Mouse (Mus musculus) heart, embryonic 15.5 days (tissue): ENCODE results near the gene Slc5a2. TPM values are rescaled to one million over a fixed set of nuclear protein-coding genes. Genes with fewer than 3 reads are reported as not detected.

Source experiments
- ATAC-seq: fragments of 200-750 bp; cut with Nextera tagmentation; replicated peaks from 2 replicates; pipeline ENCODE4 v1.8.0; 2017; ENCODE audit warnings: low read depth, moderate TSS enrichment; ENCODE audit not compliant: insufficient number of reproducible peaks, insufficient read depth, low FRiP score
- H3K27ac ChIP-seq: fragments of 300-500 bp; sonication (generic); 2 replicates; pipeline ENCODE4 v1.5.1; 2015; ENCODE audit warnings: mild to moderate bottlenecking, inconsistent platforms
- H3K27me3 ChIP-seq: fragments of 300-500 bp; sonication (generic); 2 replicates; pipeline ENCODE4 v1.6.1; 2015; ENCODE audit warnings: inconsistent platforms
- H3K36me3 ChIP-seq: fragments of 300-500 bp; sonication (generic); 2 replicates; pipeline ENCODE4 v1.6.1; 2015; ENCODE audit warnings: mild to moderate bottlenecking, inconsistent platforms
- H3K4me1 ChIP-seq: fragments of 300-500 bp; sonication (generic); replicated peaks from 2 replicates; pipeline ENCODE4 v1.6.1; 2015; ENCODE audit warnings: inconsistent platforms
- H3K4me2 ChIP-seq: fragments of 300-500 bp; sonication (generic); 2 replicates; pipeline ENCODE4 v1.6.1; 2015; ENCODE audit warnings: inconsistent platforms, mild to moderate bottlenecking, moderate library complexity
- H3K4me3 ChIP-seq: fragments of 300-500 bp; sonication (generic); 2 replicates; pipeline ENCODE4 v1.5.1; 2015; ENCODE audit warnings: mild to moderate bottlenecking, inconsistent platforms
- H3K9ac ChIP-seq: fragments of 300-500 bp; sonication (generic); 2 replicates; pipeline ENCODE4 v1.6.1; 2015; ENCODE audit warnings: mild to moderate bottlenecking, inconsistent platforms
- H3K9me3 ChIP-seq: fragments of 300-500 bp; sonication (generic); replicated peaks from 2 replicates; pipeline ENCODE4 v1.6.1; 2016; ENCODE audit warnings: inconsistent platforms
- WGBS: fragments of 180-500 bp; shearing (Covaris S2); methylation state at CpG from one replicate; pipeline ENCODE4 v1.1.7; 2015; ENCODE audit warnings: mixed read lengths; 5-methylcytosine and 5-hydroxymethylcytosine counted together
- polyA plus RNA-seq: library from polyadenylated mRNA; unstranded; fragments of >200 nt; fragmentation: Nextera tagmentation; extraction: Ambion mirVana; gene quantifications from 2 replicates; pipeline ENCODE4 v1.2.1, GENCODE M21; 2015

The Slc5a2 gene
- polyA plus RNA-seq, result not detected in 2 replicates

GRCm38 (mm10) chr7:128265411-128265810 is at the start of gene Slc5a2:
Gene Slc5a2 (plus strand): TSS chr7:128265657.
- no peak within 1 kb of the TSS for H3K4me3 ChIP-seq
- no peak within 1 kb of the TSS for H3K27ac ChIP-seq
- WGBS, result 79% methylated on average over 6 of the region's 6 CpGs
- no peak within 1 kb of the TSS for H3K9ac ChIP-seq
- no peaks in the 10 kb centered on the region for H3K9me3 ChIP-seq
- no peaks in the 10 kb centered on the region for H3K27me3 ChIP-seq
- peaks cover 4% of the 10 kb centered on the region for H3K4me1 ChIP-seq
- H3K4me2 ChIP-seq, result no peak within 1 kb of the TSS
- no peaks in the 10 kb centered on the region for H3K36me3 ChIP-seq
- no peak for ATAC-seq

DNA sequence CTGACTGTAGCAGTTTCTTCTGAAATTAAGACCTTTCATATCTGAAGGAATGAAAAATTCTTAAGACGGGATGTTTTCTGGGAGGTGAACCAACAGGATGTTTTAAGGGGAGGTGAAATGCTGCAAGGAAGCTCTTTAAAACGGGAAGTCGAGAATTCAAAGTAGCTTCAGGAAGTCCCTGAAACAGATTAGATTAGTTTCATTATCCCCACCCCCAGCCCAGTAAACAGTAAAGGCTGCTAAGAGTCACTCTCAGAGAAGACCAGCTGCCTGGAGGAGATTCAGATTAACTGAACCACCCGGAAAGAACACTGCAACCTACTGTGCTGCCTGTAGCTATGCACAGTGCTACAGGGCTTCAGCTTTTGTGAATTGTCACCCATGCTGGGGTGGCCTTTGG is 45.5 kb upstream of the Slc5a2 start:
- Histone ChIP-seq H3K4me2 (no peak overlapping the region), H3K27ac (no peak overlapping the region), H3K4me3 (no peak overlapping the region), H3K36me3 (no peaks in the 10 kb centered on the region), H3K27me3 (no peaks in the 10 kb centered on the region), H3K9me3 (no peaks in the 10 kb centered on the region), H3K9ac (no peak overlapping the region), H3K4me1 (no peaks in the 10 kb centered on the region)
- ATAC-seq, result no peak
- 57% methylated on average over 4 of the region's 4 CpGs for WGBS

DNA sequence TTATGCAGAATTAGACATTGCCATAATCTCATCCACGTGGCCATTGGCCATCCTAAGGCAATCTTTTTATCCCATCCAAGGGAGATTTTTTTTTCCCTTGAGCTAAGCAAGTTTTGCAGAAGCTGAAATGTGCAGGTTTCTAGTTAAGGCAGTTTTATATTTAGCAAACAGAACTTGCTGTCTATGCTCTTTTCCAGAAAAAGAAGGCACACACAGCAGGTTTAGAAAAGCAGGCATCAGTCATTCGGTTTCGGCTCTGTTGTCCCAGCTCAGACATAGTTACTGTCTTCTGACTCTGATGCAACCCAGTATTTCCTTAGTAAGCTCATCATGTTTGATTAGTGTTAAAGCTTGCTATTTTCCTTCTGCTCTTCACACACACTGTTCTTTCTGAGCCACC is 44.5 kb upstream of the Slc5a2 start:
- H3K4me2 ChIP-seq, result no peak overlapping the region
- H3K9ac ChIP-seq, result no peak overlapping the region
- H3K9me3 ChIP-seq, result no peaks in the 10 kb centered on the region
- H3K4me1 ChIP-seq, result no peaks in the 10 kb centered on the region
- H3K36me3 ChIP-seq, result no peaks in the 10 kb centered on the region
- WGBS, result 76% methylated on average over 3 of the region's 3 CpGs
- H3K27me3 ChIP-seq, result no peaks in the 10 kb centered on the region
- no peak overlapping the region for H3K27ac ChIP-seq
- ATAC-seq, result no peak
- H3K4me3 ChIP-seq, result no peak overlapping the region

GRCm38 (mm10) chr7:128231741-128232140 is 33.7 kb upstream of the Slc5a2 start:
- Histone ChIP-seq H3K27ac (no peak overlapping the region), H3K9me3 (no peaks in the 10 kb centered on the region), H3K4me2 (no peak overlapping the region), H3K4me3 (no peak overlapping the region), H3K27me3 (0 out of 2 replicates have a peak, but pooled peaks cover 2% of the 10 kb centered on the region), H3K36me3 (no peaks in the 10 kb centered on the region), H3K4me1 (peaks cover 2% of the 10 kb centered on the region), H3K9ac (no peak overlapping the region)
- ATAC-seq, result no peak
- 27% methylated on average over 8 of the region's 8 CpGs for WGBS

GRCm38 (mm10) chr7:128234796-128235195 is 30.7 kb upstream of the Slc5a2 start:
- Histone ChIP-seq H3K9me3 (no peaks in the 10 kb centered on the region), H3K27me3 (no peaks in the 10 kb centered on the region), H3K4me3 (no peak overlapping the region), H3K9ac (no peak overlapping the region), H3K4me2 (no peak overlapping the region), H3K4me1 (peaks cover 17% of the 10 kb centered on the region), H3K36me3 (peaks cover 2% of the 10 kb centered on the region; the same call in 1 of the 2 replicates), H3K27ac (no peak overlapping the region)
- 75% methylated on average over 2 of the region's 2 CpGs for WGBS
- no peak for ATAC-seq

- Histone ChIP-seq H3K27ac (no peak overlapping the region), H3K9me3 (no peaks in the 10 kb centered on the region), H3K36me3 (peaks cover 9% of the 10 kb centered on the region), H3K4me2 (no peak overlapping the region), H3K4me1 (peaks cover 17% of the 10 kb centered on the region), H3K4me3 (no peak overlapping the region), H3K27me3 (no peaks in the 10 kb centered on the region), H3K9ac (no peak overlapping the region)
- no peak for ATAC-seq
- 89% methylated on average over 1 of the region's 1 CpGs for WGBS
These were observed 30.0 kb upstream of the Slc5a2 start for GRCm38 (mm10) chr7:128235481-128235880.

- Histone ChIP-seq H3K4me3 (peak overlapping the region; percentile 85; the same call in 1 of the 2 replicates), H3K4me1 (peaks cover 20% of the 10 kb centered on the region), H3K9me3 (no peaks in the 10 kb centered on the region), H3K27ac (no peak overlapping the region), H3K9ac (no peak overlapping the region), H3K36me3 (peaks cover 14% of the 10 kb centered on the region), H3K4me2 (no peak overlapping the region), H3K27me3 (no peaks in the 10 kb centered on the region)
- no peak for ATAC-seq
- 91% methylated on average over 13 of the region's 13 CpGs for WGBS
These were observed 29.0 kb upstream of the Slc5a2 start for GRCm38 (mm10) chr7:128236426-128236825.

DNA sequence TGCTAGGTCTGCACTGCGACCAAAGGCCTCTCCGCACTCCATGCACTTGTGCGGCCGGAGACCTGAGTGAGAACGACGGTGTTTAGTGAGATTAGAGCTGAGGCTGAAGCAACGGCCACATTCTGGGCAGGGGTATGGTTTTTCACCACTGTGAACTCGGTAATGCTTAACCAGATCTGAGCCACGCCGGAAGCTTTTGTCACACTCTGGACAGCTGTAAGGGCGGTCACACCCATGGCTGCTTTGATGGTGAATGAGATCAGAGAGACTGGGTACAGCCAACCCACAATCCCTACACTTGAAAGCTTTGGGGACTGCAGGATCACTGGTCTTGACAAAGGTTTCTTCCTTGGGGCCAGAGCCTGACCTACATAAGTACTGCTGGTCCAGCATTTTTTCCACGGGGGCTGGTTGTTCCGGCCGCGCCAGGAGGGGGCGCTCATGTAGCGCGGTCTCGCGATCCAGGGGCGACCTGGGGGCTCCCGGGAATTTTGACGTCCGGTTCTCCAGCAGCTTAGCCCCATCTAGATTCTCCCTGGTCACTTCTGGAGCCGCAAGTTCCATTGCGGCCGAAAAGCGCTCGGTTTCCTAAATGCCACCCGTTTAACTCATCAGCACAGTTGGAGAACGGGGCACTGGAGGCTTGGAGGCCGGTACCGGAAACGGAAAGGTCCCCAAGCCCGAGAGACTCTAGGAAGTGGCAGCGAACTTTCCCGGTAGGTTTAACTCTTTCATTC is 28.4 kb upstream of the Slc5a2 start, which contains the start of gene Armc5:
Gene Armc5, plus strand, starts transcription at position 487 of the 737 bp plus-strand sequence.
- Histone ChIP-seq H3K27ac (peak within 1 kb of the TSS; percentile 99), H3K9me3 (no peaks in the 10 kb centered on the region), H3K4me2 (peak within 1 kb of the TSS; percentile 80), H3K36me3 (peaks cover 14% of the 10 kb centered on the region), H3K4me3 (peak within 1 kb of the TSS; percentile 85), H3K27me3 (no peaks in the 10 kb centered on the region), H3K4me1 (peaks cover 20% of the 10 kb centered on the region), H3K9ac (peak within 1 kb of the TSS; percentile 89)
- peak; percentile 13; the same call in 1 of the 2 replicates for ATAC-seq
- whole genome bisulfite sequencing, result 23% methylated on average over 37 of the region's 37 CpGs

- H3K9ac ChIP-seq, result peak overlapping the region; percentile 89
- H3K4me3 ChIP-seq, result peak overlapping the region; percentile 85
- H3K9me3 ChIP-seq, result no peaks in the 10 kb centered on the region
- no peak; the same call in 1 of the 2 replicates for ATAC-seq
- H3K27ac ChIP-seq, result peak overlapping the region; percentile 99
- H3K36me3 ChIP-seq, result peaks cover 15% of the 10 kb centered on the region
- no peaks in the 10 kb centered on the region for H3K27me3 ChIP-seq
- H3K4me2 ChIP-seq, result peak overlapping the region; percentile 80
- peaks cover 20% of the 10 kb centered on the region for H3K4me1 ChIP-seq
- under 1% methylated on average over 25 of the region's 25 CpGs for WGBS
These were observed 27.9 kb upstream of the Slc5a2 start for GRCm38 (mm10) chr7:128237593-128237926.

- peak within 1 kb of the TSS; percentile 80 for H3K4me2 ChIP-seq
- peaks cover 20% of the 10 kb centered on the region for H3K36me3 ChIP-seq
- H3K27me3 ChIP-seq, result no peaks in the 10 kb centered on the region
- H3K4me1 ChIP-seq, result peaks cover 20% of the 10 kb centered on the region
- peak within 1 kb of the TSS; percentile 99 for H3K27ac ChIP-seq
- no peaks in the 10 kb centered on the region for H3K9me3 ChIP-seq
- WGBS, result under 1% methylated on average over 70 of the region's 72 CpGs
- H3K4me3 ChIP-seq, result peak within 1 kb of the TSS; percentile 85
- ATAC-seq, result peak; percentile 90
- H3K9ac ChIP-seq, result peak within 1 kb of the TSS; percentile 89
These were observed 27.3 kb upstream of the Slc5a2 start, which contains the start of gene 9130023H24Rik for GRCm38 (mm10) chr7:128237927-128238778. Gene 9130023H24Rik (minus strand): TSS chr7:128238031.

GRCm38 (mm10) chr7:128238991-128239390 is 26.5 kb upstream of the Slc5a2 start:
- peaks cover 24% of the 10 kb centered on the region for H3K36me3 ChIP-seq

More at GRCm38 (mm10) chr7:128238991-128239390, 26.5 kb upstream of the Slc5a2 start:
- H3K9me3 ChIP-seq, result no peaks in the 10 kb centered on the region
- peak overlapping the region; percentile 77 for H3K4me2 ChIP-seq
- no peaks in the 10 kb centered on the region for H3K27me3 ChIP-seq
- H3K4me3 ChIP-seq, result peak overlapping the region; percentile 85
- WGBS, result 21% methylated on average over 4 of the region's 4 CpGs
- 0 out of 2 replicates have a peak overlapping the region, but pooled peaks have one; percentile 25 for H3K9ac ChIP-seq
- peaks cover 20% of the 10 kb centered on the region for H3K4me1 ChIP-seq
- no peak for ATAC-seq
- H3K27ac ChIP-seq, result peak overlapping the region; percentile 99
